Mouse (Mus musculus) ES-Bruce4 (cell line): ENCODE results near the gene Fitm2.

Experiments
- CTCF ChIP-seq: IDR thresholded peaks from one replicate; pipeline ENCODE4 v1.8.1; 2011; ENCODE audit warnings: low read depth, low read length
- POLR2A ChIP-seq: IDR thresholded peaks from one replicate; pipeline ENCODE4 v1.8.1; 2011; ENCODE audit warnings: low read length; ENCODE audit not compliant: insufficient read depth

GRCm38 (mm10) chr2:163468866-163469265 lies 3.6 kb downstream of the Fitm2 start:
- no peak for TF ChIP-seq CTCF
- no peak for TF ChIP-seq POLR2A
